Mouse (Mus musculus) heart, postnatal 0 days (tissue): ENCODE results near the gene Hspb1. TPM values are rescaled to one million over a fixed set of nuclear protein-coding genes. Genes with fewer than 3 reads are reported as not detected.

Experiments used
- ATAC-seq: fragments of 200-750 bp; cut with Nextera tagmentation; 2 replicates; pipeline ENCODE4 v1.8.0; 2017; ENCODE audit warnings: low read depth, moderate number of reproducible peaks, moderate library complexity; ENCODE audit not compliant: insufficient read depth
- DNase-seq: peaks from one replicate; pipeline ENCODE4 v3.0.0-alpha.2; 2016; ENCODE audit warnings: low spot score
- H3K27ac ChIP-seq: fragments of 300-500 bp; sonication (generic); 2 replicates; pipeline ENCODE4 v1.5.1; 2014; ENCODE audit warnings: low read depth, mild to moderate bottlenecking
- H3K27me3 ChIP-seq: fragments of 300-500 bp; sonication (generic); 2 replicates; pipeline ENCODE4 v1.6.1; 2014; ENCODE audit warnings: low read length, mixed read lengths; ENCODE audit not compliant: control insufficient read depth, insufficient read depth
- H3K36me3 ChIP-seq: fragments of 300-500 bp; sonication (generic); replicated peaks from 2 replicates; pipeline ENCODE4 v1.6.1; 2014; ENCODE audit warnings: low read length, mixed read lengths; ENCODE audit not compliant: control insufficient read depth, insufficient read depth
- H3K4me1 ChIP-seq: fragments of 300-500 bp; sonication (generic); 2 replicates; pipeline ENCODE4 v1.6.1; 2014; ENCODE audit warnings: antibody characterized with exemption; ENCODE audit not compliant: control insufficient read depth, insufficient read depth
- H3K4me2 ChIP-seq: fragments of 300-500 bp; sonication (generic); 2 replicates; pipeline ENCODE4 v1.6.1; 2014; ENCODE audit warnings: low read depth, mild to moderate bottlenecking, low read length, moderate library complexity
- H3K4me3 ChIP-seq: fragments of 300-500 bp; sonication (generic); 2 replicates; pipeline ENCODE4 v1.5.1; 2014; ENCODE audit warnings: low read depth, low read length
- H3K9ac ChIP-seq: fragments of 300-500 bp; sonication (generic); replicated peaks from 2 replicates; pipeline ENCODE4 v1.6.1; 2014; ENCODE audit warnings: low read depth, low read length, mixed read lengths
- H3K9me3 ChIP-seq: fragments of 300-500 bp; sonication (generic); replicated peaks from 2 replicates; pipeline ENCODE4 v1.6.1; 2016; ENCODE audit warnings: low read length; ENCODE audit not compliant: control insufficient read depth
- CTCF ChIP-seq: IDR thresholded peaks from 2 replicates; pipeline ENCODE4 v1.5.1; 2016; ENCODE audit warnings: antibody characterized with exemption, control low read depth, low read depth
- EP300 ChIP-seq: IDR thresholded peaks from 2 replicates; pipeline ENCODE4 v1.6.1; 2016; ENCODE audit warnings: antibody characterized with exemption, low read depth
- WGBS: fragments of 180-500 bp; shearing (Covaris S2); extraction: QIAGEN DNeasy Blood & Tissue Kit; methylation state at CpG from one replicate; pipeline ENCODE4 v1.1.7; 2014; 5-methylcytosine and 5-hydroxymethylcytosine counted together
- polyA plus RNA-seq: library from polyadenylated mRNA; unstranded; fragments of >200 nt; fragmentation: Nextera tagmentation; extraction: Ambion mirVana; gene quantifications from 2 replicates; pipeline ENCODE4 v1.2.1, GENCODE M21; 2015
- total RNA-seq: library from RNA; depleted of rRNA; stranded (reverse); fragments of >200 nt; gene quantifications from 2 replicates; pipeline ENCODE4 v1.2.3, GENCODE M21; 2014; ENCODE audit warnings: low replicate concordance

Hspb1 gene
- total and polyA plus RNA-seq, 2 experiments from 2014 or later, result 1,039 to 1,316 TPM

GRCm38 (mm10) chr5:135873753-135874152, 14.0 kb upstream of the Hspb1 start:
- Histone ChIP-seq H3K9ac (no peak overlapping the region), H3K4me3 (no peak overlapping the region), H3K36me3 (no peaks in the 10 kb centered on the region), H3K4me2 (no peak overlapping the region), H3K9me3 (no peaks in the 10 kb centered on the region), H3K27ac (no peak overlapping the region), H3K27me3 (peaks cover 37% of the 10 kb centered on the region), H3K4me1 (peaks cover 6% of the 10 kb centered on the region; the same call in 1 of the 2 replicates)
- 52% methylated on average over 9 of the region's 9 CpGs for WGBS
- DNase-seq (no peak), ATAC-seq (no peak)
- no peak for TF ChIP-seq CTCF
- TF ChIP-seq EP300, result no peak

- Histone ChIP-seq H3K27me3 (peaks cover 10% of the 10 kb centered on the region; the same call in 1 of the 2 replicates), H3K36me3 (no peaks in the 10 kb centered on the region), H3K4me2 (peak overlapping the region; percentile 67), H3K27ac (peak overlapping the region; percentile 61), H3K9ac (no peak overlapping the region), H3K4me3 (peak overlapping the region; percentile 33), H3K4me1 (peaks cover 13% of the 10 kb centered on the region; the same call in 1 of the 2 replicates), H3K9me3 (no peaks in the 10 kb centered on the region)
- peak; percentile 56 for TF ChIP-seq CTCF
- TF ChIP-seq EP300, result no peak
- DNase-seq (peak; percentile 69), ATAC-seq (peak; percentile 57; the same call in 1 of the 2 replicates)
- 7% methylated on average over 8 of the region's 8 CpGs for WGBS
Measured at GRCm38 (mm10) chr5:135877180-135877579, 10.5 kb upstream of the Hspb1 start.

- H3K4me2 ChIP-seq, result peak overlapping the region; percentile 67
- H3K27me3 ChIP-seq, result peaks cover 5% of the 10 kb centered on the region; the same call in 1 of the 2 replicates
- ATAC-seq (peak; percentile 62; the same call in 1 of the 2 replicates), DNase-seq (peak; percentile 80)
- H3K4me3 ChIP-seq, result peak overlapping the region; percentile 33
- H3K9me3 ChIP-seq, result no peaks in the 10 kb centered on the region
- 1% methylated on average over 16 of the region's 16 CpGs for WGBS
- no peaks in the 10 kb centered on the region for H3K36me3 ChIP-seq
- peak overlapping the region; percentile 61 for H3K27ac ChIP-seq
- TF ChIP-seq EP300 (no peak), CTCF (peak; percentile 69)
- H3K9ac ChIP-seq, result 0 out of 2 replicates have a peak overlapping the region, but pooled peaks have one; percentile 8
- peaks cover 13% of the 10 kb centered on the region; the same call in 1 of the 2 replicates for H3K4me1 ChIP-seq
Measured at GRCm38 (mm10) chr5:135877831-135878231, 9.9 kb upstream of the Hspb1 start.

DNA sequence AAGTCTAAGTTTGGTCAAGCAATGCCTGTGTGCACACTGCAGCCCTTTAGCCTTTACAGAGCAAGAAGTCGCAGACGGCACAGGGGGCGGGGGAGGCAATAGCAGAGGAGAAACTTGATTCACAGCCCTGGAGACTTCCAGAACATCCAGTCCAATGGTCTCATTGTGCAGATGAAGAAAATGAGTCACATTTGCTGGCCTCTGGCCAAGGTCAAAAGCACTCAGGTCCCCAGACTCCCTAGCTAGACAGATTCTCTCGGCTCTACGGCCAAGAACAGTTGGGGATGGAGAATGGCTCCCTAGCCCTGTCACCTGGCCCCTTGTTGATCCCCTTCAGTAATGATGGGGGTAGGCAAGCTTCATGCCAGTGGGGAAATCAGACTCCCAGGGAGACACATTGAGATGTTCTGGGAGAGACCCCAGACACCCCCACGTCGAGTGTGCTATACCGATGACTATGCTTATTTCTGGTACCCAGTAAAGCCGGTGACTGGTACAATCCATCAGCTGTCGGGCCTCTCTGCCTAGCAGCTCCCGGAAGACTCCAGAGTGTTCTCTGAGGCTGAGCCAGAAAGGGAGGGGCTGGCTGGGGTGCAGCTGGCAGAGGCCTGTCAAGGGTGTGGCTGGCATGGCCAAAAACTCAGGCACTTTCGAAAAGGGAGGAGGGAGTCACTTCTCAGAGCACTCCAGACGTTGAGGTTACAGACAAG, 8.1 kb upstream of the Hspb1 start:
- H3K4me1 ChIP-seq, result peaks cover 13% of the 10 kb centered on the region; the same call in 1 of the 2 replicates
- H3K4me2 ChIP-seq, result no peak overlapping the region
- no peaks in the 10 kb centered on the region for H3K27me3 ChIP-seq
- DNase-seq (peak; percentile 77), ATAC-seq (peak; percentile 81)
- H3K36me3 ChIP-seq, result no peaks in the 10 kb centered on the region
- H3K9ac ChIP-seq, result no peak overlapping the region
- peak overlapping the region; percentile 64 for H3K27ac ChIP-seq
- H3K4me3 ChIP-seq, result no peak overlapping the region
- no peak for TF ChIP-seq CTCF
- TF ChIP-seq EP300, result no peak
- WGBS, result 12% methylated on average over 13 of the region's 13 CpGs
- H3K9me3 ChIP-seq, result no peaks in the 10 kb centered on the region

- no peaks in the 10 kb centered on the region for H3K36me3 ChIP-seq
- H3K27me3 ChIP-seq, result no peaks in the 10 kb centered on the region
- 38% methylated on average over 6 of the region's 6 CpGs for WGBS
- no peak for ATAC-seq
- no peak overlapping the region for H3K9ac ChIP-seq
- TF ChIP-seq CTCF (no peak), EP300 (no peak)
- no peak overlapping the region for H3K4me2 ChIP-seq
- no peaks in the 10 kb centered on the region for H3K9me3 ChIP-seq
- no peak overlapping the region for H3K27ac ChIP-seq
- H3K4me3 ChIP-seq, result no peak overlapping the region
- DNase-seq, result no peak
- H3K4me1 ChIP-seq, result peaks cover 6% of the 10 kb centered on the region; the same call in 1 of the 2 replicates
Measured at GRCm38 (mm10) chr5:135884641-135885040, 3.1 kb upstream of the Hspb1 start.
